Mouse (Mus musculus) liver, adult 2 months (tissue): ENCODE data around the gene Atg16l2. TPM values are rescaled to one million over a fixed set of nuclear protein-coding genes. Genes with fewer than 3 reads are reported as not detected.

Experiments
- DNase-seq: peaks from one replicate; pipeline ENCODE4 v3.0.0-alpha.2; 2011; ENCODE audit warnings: low read depth, low spot score; ENCODE audit errors: extremely low read depth
- H3K27ac ChIP-seq: fragments of 200-500 bp; replicated peaks from 2 replicates; pipeline ENCODE4 v1.5.1; 2012; ENCODE audit warnings: low read depth, mild to moderate bottlenecking, control low read depth, inconsistent platforms, low read length; ENCODE audit not compliant: insufficient read depth
- H3K27me3 ChIP-seq: fragments of 200-500 bp; 2 replicates; pipeline ENCODE4 v1.6.1; 2012; ENCODE audit warnings: mild to moderate bottlenecking, moderate library complexity, low read length, inconsistent platforms; ENCODE audit not compliant: control insufficient read depth, insufficient read depth
- H3K36me3 ChIP-seq: fragments of 200-500 bp; 2 replicates; pipeline ENCODE4 v1.6.1; 2012; ENCODE audit warnings: low read length, inconsistent platforms; ENCODE audit not compliant: control insufficient read depth, insufficient read depth
- H3K4me1 ChIP-seq: fragments of 200-500 bp; 2 replicates; pipeline ENCODE4 v1.6.1; 2011; ENCODE audit warnings: low read length; ENCODE audit not compliant: control insufficient read depth, insufficient read depth
- H3K4me3 ChIP-seq: fragments of 200-500 bp; 2 replicates; pipeline ENCODE4 v1.5.1; 2011; ENCODE audit warnings: low read depth, mild to moderate bottlenecking, control low read depth, low read length, moderate library complexity; ENCODE audit not compliant: insufficient read depth
- H3K79me2 ChIP-seq: fragments of 200-500 bp; 2 replicates; pipeline ENCODE4 v1.6.1; 2012; ENCODE audit warnings: inconsistent platforms, mild to moderate bottlenecking, low read length, moderate library complexity; ENCODE audit not compliant: control insufficient read depth, insufficient read depth
- H3K9ac ChIP-seq: fragments of 200-500 bp; 2 replicates; pipeline ENCODE4 v1.6.1; 2012; ENCODE audit warnings: low read depth, mild to moderate bottlenecking, control low read depth, inconsistent platforms, low read length
- CTCF ChIP-seq: fragments of 200-500 bp; IDR thresholded peaks from 2 replicates; pipeline ENCODE4 v1.5.1; 2011; ENCODE audit warnings: low read depth, low read length, control low read depth
- POLR2A ChIP-seq: fragments of 200-500 bp; IDR thresholded peaks from 2 replicates; pipeline ENCODE4 v1.6.1; 2011; ENCODE audit warnings: low read length, control low read depth; ENCODE audit not compliant: insufficient read depth; ENCODE audit errors: extremely low read depth
- WGBS: fragments of 180-500 bp; shearing (Covaris S2); methylation state at CpG from one replicate; pipeline ENCODE4 v1.1.7; 2018; 5-methylcytosine and 5-hydroxymethylcytosine counted together
- polyA plus RNA-seq: library from polyadenylated mRNA; depleted of rRNA; stranded (reverse); fragments of >200 nt; gene quantifications from 2 replicates; pipeline ENCODE4 v1.2.3, GENCODE M21; 2012
- total RNA-seq: library from RNA; depleted of rRNA; stranded (reverse); fragments of >200 nt; gene quantifications from 2 replicates; pipeline ENCODE4 v1.2.3, GENCODE M21; 2014

Atg16l2 gene
- total and polyA plus RNA-seq, 2 experiments: 9.1 to 13.8 TPM

DNA sequence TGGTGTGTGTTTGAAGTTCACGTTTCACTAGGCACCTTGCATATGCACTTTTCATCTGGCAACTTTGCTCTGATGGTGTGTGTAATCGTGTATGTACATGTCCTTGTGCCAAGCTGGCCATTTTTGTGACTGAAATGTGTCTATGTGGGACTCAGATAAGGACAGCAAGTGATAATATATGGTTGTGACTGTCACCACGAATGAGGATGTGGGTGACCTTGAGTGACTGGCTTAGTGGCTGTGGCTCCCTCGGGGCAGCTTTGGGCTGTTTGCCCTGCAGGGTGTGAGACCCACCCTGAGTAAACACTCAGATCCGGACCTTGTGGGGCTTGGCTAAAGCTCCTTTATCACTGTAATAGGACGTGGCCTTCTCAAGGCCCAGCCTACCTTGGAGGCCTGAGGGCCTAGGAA, 14.5 kb upstream of the Atg16l2 start:
- DNase-seq: no peak
- H3K9ac ChIP-seq: no peak overlapping the region
- H3K4me3 ChIP-seq: no peak overlapping the region
- TF ChIP-seq CTCF: no peak
- no peak for TF ChIP-seq POLR2A
- H3K4me1 ChIP-seq: peaks cover 6% of the 10 kb centered on the region
- H3K27me3 ChIP-seq: no peaks in the 10 kb centered on the region
- no peaks in the 10 kb centered on the region for H3K36me3 ChIP-seq
- 23% methylated on average over 6 of the region's 6 CpGs for WGBS
- H3K27ac ChIP-seq: no peak overlapping the region
- peaks cover 5% of the 10 kb centered on the region; the same call in 1 of the 2 replicates for H3K79me2 ChIP-seq

DNA sequence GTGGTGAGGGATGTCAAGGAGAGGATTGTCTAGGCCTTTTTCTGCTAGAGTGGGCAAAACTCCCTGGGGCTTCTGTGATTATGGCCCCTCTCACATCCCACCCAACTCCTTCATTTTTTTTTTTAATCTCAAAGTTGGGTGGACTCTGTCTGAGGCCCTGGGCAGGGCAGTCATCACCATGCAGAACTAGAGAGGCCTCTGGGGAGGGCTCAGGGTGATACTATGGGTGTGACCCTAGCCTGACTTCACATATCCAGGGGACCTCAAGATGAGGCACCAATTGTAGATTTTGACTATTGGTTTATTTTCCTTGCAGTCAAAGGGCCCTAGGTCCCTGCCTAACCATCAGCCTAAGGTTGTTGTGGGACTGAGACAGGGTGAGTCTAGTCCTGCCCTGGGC, 13.6 kb upstream of the Atg16l2 start:
- TF ChIP-seq POLR2A (no peak), CTCF (no peak)
- Histone ChIP-seq H3K27me3 (no peaks in the 10 kb centered on the region), H3K4me3 (no peak overlapping the region), H3K36me3 (no peaks in the 10 kb centered on the region), H3K27ac (no peak overlapping the region), H3K9ac (no peak overlapping the region), H3K79me2 (no peaks in the 10 kb centered on the region), H3K4me1 (peaks cover 6% of the 10 kb centered on the region)
- no peak for DNase-seq

DNA sequence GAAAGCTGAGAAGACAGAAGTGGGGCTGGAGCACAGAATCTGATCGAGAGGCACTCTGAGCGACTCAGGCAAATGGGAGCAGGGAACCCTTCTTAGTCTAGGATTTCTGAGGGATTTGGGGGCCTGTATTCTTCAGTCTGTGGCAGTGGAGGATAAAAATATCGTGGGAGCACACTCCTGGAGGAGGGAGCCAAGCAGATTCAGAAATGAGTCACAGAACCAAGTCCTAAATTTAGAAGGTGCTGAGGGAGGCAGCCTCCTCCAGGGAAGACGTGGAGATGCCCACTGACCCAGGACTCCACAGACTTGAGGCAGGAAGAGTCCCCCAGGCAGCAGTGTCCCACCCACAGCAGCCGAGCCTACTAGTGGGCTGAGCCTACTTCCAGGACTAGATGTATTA, 12.3 kb upstream of the Atg16l2 start:
- no peak overlapping the region for H3K9ac ChIP-seq
- 0 out of 2 replicates have a peak, but pooled peaks cover 1% of the 10 kb centered on the region for H3K4me1 ChIP-seq
- 82% methylated on average over 5 of the region's 5 CpGs for WGBS
- no peaks in the 10 kb centered on the region for H3K79me2 ChIP-seq
- no peak for TF ChIP-seq POLR2A
- TF ChIP-seq CTCF: no peak
- H3K4me3 ChIP-seq: no peak overlapping the region
- DNase-seq: no peak
- H3K36me3 ChIP-seq: no peaks in the 10 kb centered on the region
- no peaks in the 10 kb centered on the region for H3K27me3 ChIP-seq
- no peak overlapping the region for H3K27ac ChIP-seq

DNA sequence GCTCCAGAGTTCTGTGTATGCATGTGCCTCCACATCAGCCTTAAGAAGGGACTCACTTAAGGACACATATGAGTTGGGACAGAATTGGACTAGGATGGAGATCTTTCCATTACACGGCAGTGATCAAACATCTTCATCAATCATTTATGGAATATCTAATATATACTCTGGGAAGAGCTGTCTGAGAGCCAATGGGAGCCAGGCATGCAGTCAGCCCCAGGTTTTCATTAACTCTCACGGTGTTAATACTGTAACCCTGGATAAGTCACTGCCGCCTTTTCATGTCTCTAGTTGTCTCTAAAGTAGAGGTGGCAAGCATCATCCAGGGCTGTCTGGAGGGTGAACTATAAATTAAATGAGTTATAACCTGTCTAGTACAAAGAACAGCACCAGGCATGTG, 11.0 kb upstream of the Atg16l2 start:
- H3K27me3 ChIP-seq: no peaks in the 10 kb centered on the region
- no peaks in the 10 kb centered on the region for H3K36me3 ChIP-seq
- no peak overlapping the region for H3K4me3 ChIP-seq
- H3K79me2 ChIP-seq: no peaks in the 10 kb centered on the region
- H3K27ac ChIP-seq: no peak overlapping the region
- 39% methylated on average over 3 of the region's 3 CpGs for WGBS
- TF ChIP-seq CTCF (no peak), POLR2A (no peak)
- no peaks in the 10 kb centered on the region for H3K4me1 ChIP-seq
- no peak for DNase-seq
- no peak overlapping the region for H3K9ac ChIP-seq

DNA sequence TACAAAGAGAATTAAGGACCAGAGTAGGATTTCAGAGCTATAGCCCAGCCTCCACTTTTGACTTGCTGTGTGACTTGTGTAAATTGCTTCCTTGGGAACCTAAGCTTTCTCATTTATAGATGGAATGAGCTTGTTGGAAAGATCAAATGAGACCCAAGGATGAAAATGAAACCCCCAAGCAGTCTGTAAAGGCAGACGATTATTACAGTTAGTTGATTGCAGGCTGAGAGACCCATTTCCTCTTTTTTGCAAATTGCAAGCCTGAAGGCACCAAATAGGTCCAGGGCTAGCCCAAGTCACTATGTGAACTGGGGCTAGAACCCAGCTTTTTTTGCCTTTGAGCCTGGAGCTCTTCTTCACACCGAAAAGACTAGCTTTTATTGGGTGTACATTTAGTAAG, 9.0 kb upstream of the Atg16l2 start:
- Histone ChIP-seq H3K4me1 (no peaks in the 10 kb centered on the region), H3K79me2 (no peaks in the 10 kb centered on the region), H3K4me3 (no peak overlapping the region), H3K9ac (no peak overlapping the region; the same call in 1 of the 2 replicates), H3K27ac (peak overlapping the region; percentile 9; the same call in 1 of the 2 replicates), H3K27me3 (no peaks in the 10 kb centered on the region), H3K36me3 (no peaks in the 10 kb centered on the region)
- DNase-seq: no peak
- no peak for TF ChIP-seq POLR2A
- TF ChIP-seq CTCF: no peak
- WGBS: 25% methylated on average over 2 of the region's 2 CpGs

DNA sequence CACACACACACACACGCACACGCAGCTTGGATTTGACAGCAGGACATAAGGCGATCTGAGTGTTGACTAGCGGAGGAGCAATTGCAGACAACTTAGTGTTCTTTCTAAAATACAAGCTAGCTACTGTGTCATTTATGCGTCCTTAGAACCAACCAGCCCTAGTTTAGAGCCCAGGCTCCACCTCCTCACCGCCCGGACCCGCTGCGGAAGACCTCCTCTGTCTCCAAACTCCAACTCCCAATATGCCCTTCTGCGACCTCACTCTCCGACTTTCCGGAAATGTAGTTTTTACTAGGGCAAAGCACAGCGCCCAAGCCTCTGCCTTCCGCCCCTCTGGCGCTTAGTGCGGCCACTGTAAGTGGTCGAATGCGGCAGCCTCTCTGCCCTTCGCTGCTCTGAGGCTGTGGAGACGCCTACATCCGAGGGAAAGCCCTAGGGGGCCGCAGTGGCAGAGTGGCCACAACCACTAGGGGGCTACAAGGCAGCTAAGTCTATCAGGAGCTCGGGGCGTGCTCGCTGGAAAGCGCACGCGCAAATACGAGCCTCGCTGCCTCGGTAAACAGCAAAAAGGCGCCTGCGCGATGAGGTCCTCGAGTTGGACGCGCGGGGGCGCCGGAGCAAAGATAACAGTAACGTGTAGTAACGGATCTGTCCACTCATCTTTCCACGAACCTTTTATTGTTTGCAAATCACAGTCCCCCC, 8.4 kb upstream of the Atg16l2 start:
- under 1% methylated on average over 43 of the region's 43 CpGs for WGBS
- peak overlapping the region; percentile 67 for H3K4me3 ChIP-seq
- no peaks in the 10 kb centered on the region for H3K36me3 ChIP-seq
- H3K4me1 ChIP-seq: no peaks in the 10 kb centered on the region
- H3K27me3 ChIP-seq: no peaks in the 10 kb centered on the region
- peak overlapping the region; percentile 96 for H3K27ac ChIP-seq
- TF ChIP-seq POLR2A (peak; percentile 56; the same call in 1 of the 2 replicates), CTCF (peak; percentile 77)
- DNase-seq: peak; percentile 93
- H3K9ac ChIP-seq: peak overlapping the region; percentile 88
- no peaks in the 10 kb centered on the region for H3K79me2 ChIP-seq
